Mouse (Mus musculus) hindbrain, embryonic 10.5 days (tissue): Measurements from ENCODE around the gene Hoxd3. TPM values are rescaled to one million over a fixed set of nuclear protein-coding genes. Genes with fewer than 3 reads are reported as not detected.

Source experiments
- DNase-seq: peaks from one replicate; pipeline ENCODE4 v3.0.0-alpha.2; 2017; ENCODE audit warnings: low spot score
- H3K27ac ChIP-seq: fragments of 300-500 bp; sonication (generic); 2 replicates; pipeline ENCODE4 v1.5.1; 2016; ENCODE audit warnings: mild to moderate bottlenecking, moderate library complexity
- H3K27me3 ChIP-seq: fragments of 300-500 bp; sonication (generic); 2 replicates; pipeline ENCODE4 v1.6.1; 2016; ENCODE audit warnings: mild to moderate bottlenecking; ENCODE audit not compliant: poor library complexity, insufficient read depth, severe bottlenecking
- H3K36me3 ChIP-seq: fragments of 300-500 bp; sonication (generic); 2 replicates; pipeline ENCODE4 v1.6.1; 2016; ENCODE audit warnings: mild to moderate bottlenecking, moderate library complexity
- H3K4me1 ChIP-seq: fragments of 300-500 bp; sonication (generic); replicated peaks from 2 replicates; pipeline ENCODE4 v1.6.1; 2016; ENCODE audit warnings: mild to moderate bottlenecking
- H3K4me3 ChIP-seq: fragments of 300-500 bp; sonication (generic); 2 replicates; pipeline ENCODE4 v1.5.1; 2016; ENCODE audit warnings: mild to moderate bottlenecking, moderate library complexity
- H3K9me3 ChIP-seq: fragments of 300-500 bp; sonication (generic); 2 replicates; pipeline ENCODE4 v1.6.1; 2016; ENCODE audit warnings: mild to moderate bottlenecking, moderate library complexity
- WGBS: fragments of 180-500 bp; shearing (Covaris S2); methylation state at CpG from one replicate; pipeline ENCODE4 v1.1.7; 2016; 5-methylcytosine and 5-hydroxymethylcytosine counted together
- polyA plus RNA-seq: library from polyadenylated mRNA; unstranded; fragments of >200 nt; fragmentation: Nextera tagmentation; extraction: Ambion mirVana; gene quantifications from 2 replicates; pipeline ENCODE4 v1.2.1, GENCODE M21; 2016

The Hoxd3 gene
- polyA plus RNA-seq, 1 experiment from 2014 or later, result 55.9 TPM

DNA sequence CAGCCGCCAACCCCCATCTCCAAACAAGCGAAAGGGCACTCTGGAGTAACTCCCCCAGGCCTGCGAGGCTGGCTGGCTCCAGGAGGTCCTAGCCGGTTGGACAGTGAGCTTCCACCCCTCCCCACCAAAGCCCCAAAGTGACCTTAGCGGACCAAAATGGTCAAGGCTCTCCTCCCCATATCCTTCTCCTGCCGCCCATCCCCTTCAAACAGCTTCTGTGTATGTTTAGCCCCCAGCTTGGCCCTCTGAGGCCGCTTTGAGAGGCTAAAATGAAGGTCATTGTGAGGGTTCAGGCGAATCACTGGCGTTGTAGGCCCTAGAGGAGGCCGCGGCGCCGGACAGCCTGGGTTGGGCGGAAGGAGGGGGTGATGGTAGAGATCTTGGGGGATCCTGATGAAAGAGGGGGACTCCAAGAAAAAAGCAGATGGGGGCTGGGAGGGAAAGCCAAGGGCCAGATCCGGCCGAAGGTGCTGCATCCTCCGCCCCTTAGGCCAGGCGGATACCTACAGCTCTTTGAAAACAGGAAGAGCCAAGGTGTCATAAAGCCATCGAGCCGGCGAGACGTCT is 11.1 kb upstream of the Hoxd3 start:
- peak; percentile 39 for DNase-seq
- Histone ChIP-seq H3K27me3 (peaks cover 100% of the 10 kb centered on the region), H3K9me3 (no peaks in the 10 kb centered on the region), H3K27ac (no peak overlapping the region), H3K4me3 (no peak overlapping the region), H3K36me3 (no peaks in the 10 kb centered on the region), H3K4me1 (peaks cover 29% of the 10 kb centered on the region)
- WGBS, result 1% methylated on average over 22 of the region's 22 CpGs

DNA sequence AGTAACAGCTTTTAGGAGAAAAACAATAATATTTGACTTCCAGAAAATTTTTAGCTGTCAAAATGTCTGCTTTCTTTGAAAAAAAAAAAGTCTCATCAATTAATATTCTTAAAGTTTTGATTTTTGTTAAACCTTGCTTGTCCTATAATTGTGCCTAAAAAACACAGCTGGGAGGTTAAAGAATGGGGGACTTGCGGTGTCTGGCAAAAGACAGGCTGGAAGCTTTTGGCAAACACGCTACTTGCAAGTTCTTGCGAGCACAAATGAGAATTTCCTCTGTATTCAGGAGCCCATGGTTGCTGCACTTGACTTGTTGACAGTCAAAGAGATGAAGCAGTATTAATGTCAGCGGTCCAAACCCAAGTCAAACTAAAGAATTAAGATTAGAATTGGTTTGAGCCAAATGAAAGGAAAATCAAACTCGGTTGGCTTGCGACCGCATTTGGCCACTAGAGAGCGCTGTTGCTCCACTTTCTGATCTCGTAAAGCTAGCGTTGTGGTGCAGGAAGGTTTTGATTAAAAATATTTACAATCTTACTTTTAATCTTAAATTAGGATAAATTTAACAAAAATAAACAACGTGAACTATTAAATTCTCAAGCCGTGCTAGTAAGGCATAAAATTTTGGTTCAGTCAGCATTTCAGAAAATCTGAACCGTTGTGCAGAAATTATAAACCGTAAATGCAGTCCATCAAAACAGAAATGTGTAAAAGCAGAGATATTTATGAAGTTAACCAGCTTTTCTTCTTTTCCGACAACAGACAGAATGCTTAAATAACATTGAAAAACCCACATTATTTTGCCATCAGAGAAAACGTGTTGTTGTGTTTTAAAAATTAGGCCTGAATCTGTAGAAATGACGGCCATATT is 9.5 kb upstream of the Hoxd3 start:
- Histone ChIP-seq H3K4me1 (peaks cover 32% of the 10 kb centered on the region), H3K27me3 (peaks cover 100% of the 10 kb centered on the region), H3K36me3 (no peaks in the 10 kb centered on the region), H3K9me3 (no peaks in the 10 kb centered on the region), H3K27ac (no peak overlapping the region), H3K4me3 (no peak overlapping the region)
- DNase-seq, result peak; percentile 75
- WGBS, result 13% methylated on average over 17 of the region's 17 CpGs

GRCm38 (mm10) chr2:74702820-74703219 is 8.9 kb upstream of the Hoxd3 start:
- no peaks in the 10 kb centered on the region for H3K36me3 ChIP-seq
- no peak overlapping the region for H3K27ac ChIP-seq
- no peaks in the 10 kb centered on the region for H3K9me3 ChIP-seq
- no peak overlapping the region for H3K4me3 ChIP-seq
- no peak for DNase-seq
- 13% methylated on average over 6 of the region's 6 CpGs for WGBS
- peaks cover 26% of the 10 kb centered on the region for H3K4me1 ChIP-seq
- H3K27me3 ChIP-seq, result peaks cover 100% of the 10 kb centered on the region

DNA sequence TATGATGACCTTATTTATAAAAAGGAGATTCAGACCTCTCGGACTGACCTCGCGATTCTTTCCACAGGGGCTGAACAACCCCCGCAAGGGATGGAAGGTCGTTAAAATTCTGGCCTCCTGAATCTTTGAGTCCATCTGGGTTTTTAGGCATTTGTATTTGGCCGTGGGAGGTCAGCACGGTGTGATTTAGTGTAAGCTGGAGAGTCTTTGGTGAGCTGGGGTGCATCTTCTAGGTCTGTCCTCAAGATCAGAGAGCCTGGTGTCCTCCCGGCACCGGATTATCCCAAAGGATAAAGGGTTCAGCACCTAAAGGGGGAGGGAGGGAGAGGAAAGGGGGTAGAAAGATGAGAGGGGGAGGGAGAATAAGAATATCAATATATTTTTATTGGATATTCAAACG is 8.4 kb upstream of the Hoxd3 start:
- peaks cover 100% of the 10 kb centered on the region for H3K27me3 ChIP-seq
- H3K4me1 ChIP-seq, result peaks cover 21% of the 10 kb centered on the region
- no peaks in the 10 kb centered on the region for H3K9me3 ChIP-seq
- H3K4me3 ChIP-seq, result no peak overlapping the region
- H3K27ac ChIP-seq, result no peak overlapping the region
- no peaks in the 10 kb centered on the region for H3K36me3 ChIP-seq
- DNase-seq, result peak; percentile 34
- 2% methylated on average over 10 of the region's 10 CpGs for WGBS

- H3K27me3 ChIP-seq, result peaks cover 100% of the 10 kb centered on the region
- 1% methylated on average over 26 of the region's 26 CpGs for WGBS
- DNase-seq, result peak; percentile 57
- no peak overlapping the region for H3K4me3 ChIP-seq
- H3K9me3 ChIP-seq, result no peaks in the 10 kb centered on the region
- no peak overlapping the region for H3K27ac ChIP-seq
- H3K4me1 ChIP-seq, result peaks cover 17% of the 10 kb centered on the region
- H3K36me3 ChIP-seq, result no peaks in the 10 kb centered on the region
Measured at GRCm38 (mm10) chr2:74703720-74704392, 7.9 kb upstream of the Hoxd3 start.

DNA sequence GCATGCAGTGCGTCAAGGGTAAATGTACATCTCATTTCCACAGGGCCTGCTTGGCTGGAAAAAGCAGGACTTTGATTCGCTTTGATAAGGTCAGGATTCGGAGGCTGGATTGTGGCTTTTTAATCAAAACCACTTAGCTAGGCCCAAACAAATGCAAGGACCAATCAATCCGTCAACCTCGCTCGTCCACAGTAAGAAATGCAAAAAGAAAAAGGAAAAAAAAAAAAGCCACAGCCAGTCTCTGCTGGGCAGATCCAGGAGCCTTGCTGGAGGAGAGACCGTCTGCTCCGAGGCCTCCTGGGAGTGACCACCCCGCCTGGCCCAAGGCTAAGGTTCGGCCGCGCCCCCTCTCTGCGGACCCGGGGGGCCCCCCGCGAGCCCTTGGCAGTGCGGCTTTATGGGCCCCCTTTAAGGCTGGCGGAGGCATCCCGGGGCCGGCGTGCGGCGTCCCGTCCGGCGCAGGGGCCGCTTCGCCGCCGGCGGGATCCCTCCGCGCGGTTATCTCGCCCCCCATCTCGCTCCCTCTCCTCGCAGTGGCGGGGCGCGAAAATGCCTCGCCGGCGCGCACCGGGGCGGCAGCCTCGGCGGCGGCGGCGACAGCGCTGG is 7.2 kb upstream of the Hoxd3 start, which contains the start of gene Hoxd8:
Gene Hoxd8, plus strand, starts transcription at position 223 of the 606 bp plus-strand sequence.
- Histone ChIP-seq H3K4me1 (peaks cover 17% of the 10 kb centered on the region), H3K4me3 (peak within 1 kb of the TSS; percentile 46), H3K9me3 (no peaks in the 10 kb centered on the region), H3K27ac (no peak within 1 kb of the TSS), H3K27me3 (peaks cover 100% of the 10 kb centered on the region), H3K36me3 (no peaks in the 10 kb centered on the region)
- DNase-seq, result peak; percentile 69
- under 1% methylated on average over 43 of the region's 52 CpGs for WGBS

- Histone ChIP-seq H3K4me1 (peaks cover 17% of the 10 kb centered on the region), H3K36me3 (no peaks in the 10 kb centered on the region), H3K27me3 (peaks cover 100% of the 10 kb centered on the region), H3K9me3 (no peaks in the 10 kb centered on the region), H3K27ac (no peak overlapping the region), H3K4me3 (peak overlapping the region; percentile 46)
- under 1% methylated on average over 57 of the region's 66 CpGs for WGBS
- peak; percentile 57 for DNase-seq
Measured at GRCm38 (mm10) chr2:74704999-74705466, 6.7 kb upstream of the Hoxd3 start.

- Histone ChIP-seq H3K9me3 (no peaks in the 10 kb centered on the region), H3K27ac (no peak overlapping the region), H3K27me3 (peaks cover 100% of the 10 kb centered on the region), H3K36me3 (no peaks in the 10 kb centered on the region), H3K4me3 (peak overlapping the region; percentile 46), H3K4me1 (peaks cover 16% of the 10 kb centered on the region)
- WGBS, result under 1% methylated on average over 85 of the region's 85 CpGs
- peak; percentile 72 for DNase-seq
Measured at GRCm38 (mm10) chr2:74705467-74706089, 6.1 kb upstream of the Hoxd3 start.

DNA sequence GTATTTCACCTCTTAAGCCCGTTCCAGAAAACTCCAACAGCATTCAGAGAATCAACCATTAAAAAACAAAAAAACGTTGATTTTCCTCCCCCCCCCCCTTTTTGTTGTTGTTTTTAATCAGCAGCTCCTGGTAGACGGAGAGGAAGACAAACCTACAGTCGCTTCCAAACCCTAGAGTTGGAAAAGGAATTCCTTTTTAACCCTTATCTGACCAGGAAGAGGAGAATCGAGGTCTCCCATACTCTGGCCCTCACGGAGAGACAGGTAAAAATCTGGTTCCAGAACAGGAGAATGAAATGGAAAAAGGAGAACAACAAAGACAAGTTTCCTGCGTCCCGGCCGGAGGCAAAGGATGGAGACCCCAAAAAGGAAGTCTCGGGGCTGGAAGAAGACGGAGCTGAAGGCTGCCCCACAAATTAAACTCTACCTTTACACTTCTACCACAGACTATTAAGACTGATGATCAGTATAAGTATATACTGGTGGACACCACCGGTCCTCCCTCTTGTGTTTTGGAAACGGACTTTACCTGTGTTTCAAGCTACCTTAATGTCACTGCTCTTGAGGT is 5.2 kb upstream of the Hoxd3 start:
- no peak overlapping the region for H3K4me3 ChIP-seq
- H3K4me1 ChIP-seq, result peaks cover 14% of the 10 kb centered on the region
- H3K9me3 ChIP-seq, result no peaks in the 10 kb centered on the region
- no peaks in the 10 kb centered on the region for H3K36me3 ChIP-seq
- peak; percentile 25 for DNase-seq
- H3K27me3 ChIP-seq, result peaks cover 100% of the 10 kb centered on the region
- no peak overlapping the region for H3K27ac ChIP-seq
- 2% methylated on average over 13 of the region's 13 CpGs for WGBS

GRCm38 (mm10) chr2:74707599-74707998 is 4.1 kb upstream of the Hoxd3 start:
- no peak for DNase-seq
- Histone ChIP-seq H3K9me3 (no peaks in the 10 kb centered on the region), H3K36me3 (no peaks in the 10 kb centered on the region), H3K4me3 (no peak overlapping the region), H3K4me1 (peaks cover 20% of the 10 kb centered on the region), H3K27ac (no peak overlapping the region), H3K27me3 (peaks cover 100% of the 10 kb centered on the region)
- WGBS, result 4% methylated on average over 7 of the region's 7 CpGs

DNA sequence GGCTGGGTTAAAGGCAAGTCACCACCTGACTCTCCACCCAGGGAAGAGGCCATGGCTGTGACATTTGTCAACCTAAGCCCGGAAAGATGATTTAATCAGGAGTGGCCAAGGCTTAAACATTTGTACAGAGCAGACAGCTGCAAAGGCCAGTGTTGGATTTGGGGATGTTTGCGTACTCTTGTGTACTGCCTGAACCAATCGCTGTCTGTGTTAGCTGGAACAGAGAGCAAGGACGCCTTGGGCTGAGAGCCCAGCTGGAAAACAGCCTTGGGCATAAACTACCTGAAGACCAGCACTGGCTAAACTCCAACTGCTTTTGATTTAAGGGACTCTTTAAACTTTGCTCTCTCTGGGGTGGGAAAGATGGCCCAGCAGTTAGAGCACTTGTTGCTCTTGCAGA is 3.1 kb upstream of the Hoxd3 start:
- peaks cover 20% of the 10 kb centered on the region for H3K4me1 ChIP-seq
- H3K27me3 ChIP-seq, result peaks cover 100% of the 10 kb centered on the region
- no peaks in the 10 kb centered on the region for H3K9me3 ChIP-seq
- H3K36me3 ChIP-seq, result no peaks in the 10 kb centered on the region
- H3K27ac ChIP-seq, result no peak overlapping the region
- H3K4me3 ChIP-seq, result no peak overlapping the region
- DNase-seq, result peak; percentile 29
- WGBS, result 7% methylated on average over 4 of the region's 4 CpGs
